12 mouse cellular contexts compared by ENCODE assay signal in the genomic region with DNA sequence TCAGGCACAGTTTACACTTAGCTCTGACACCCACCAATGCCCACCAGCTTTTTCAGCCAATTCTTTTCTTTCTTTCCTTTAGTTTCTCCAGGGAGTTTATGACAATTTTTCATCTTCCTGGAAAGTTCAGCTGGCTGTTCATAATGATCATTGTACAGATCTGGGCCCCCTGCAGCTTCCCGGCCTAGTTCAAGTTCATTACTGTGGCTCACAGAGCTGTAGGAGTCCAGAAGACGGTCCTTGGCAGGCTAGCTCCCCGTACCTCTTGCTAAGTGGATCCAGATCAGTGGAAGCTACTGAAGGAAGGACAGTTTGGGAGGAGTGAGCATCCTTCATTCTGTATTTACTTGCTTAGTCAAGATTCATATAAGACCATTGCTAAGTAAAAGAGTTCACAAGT.
A peak's percentile ranks its signal among the peaks of the same experiment; 100 is the strongest.
DNase-seq lines count a peak whose midpoint lies in the region.
"Had no signal": no experiment of that assay in that cellular context is flagged by ENCODE, and none has a peak within 500 bp of the region (broad histone marks: within the 10 kb centered on the region; RNA-seq: fewer than 3 reads in every experiment).

No protein-coding gene starts in this region.

- peak; percentile 46 for DNase-seq in cerebellum, adult 11-12 months
- no peak for DNase-seq in cerebellum, postnatal 4 days (ENCODE audit: low spot score in 2 of 2)
- DNase-seq in brain, adult 2 months (ENCODE audit: low read depth, low spot score) = peak; percentile 53
- peak; percentile 40 to 64 for DNase-seq in cerebellum, postnatal 25 days
- no peak for DNase-seq in heart, postnatal 25 days (ENCODE audit: low spot score)
- no peak for DNase-seq in adrenal gland, postnatal 10 days
- no peak for DNase-seq in thymus, postnatal 10 days (ENCODE audit: low spot score in 2 of 2)
- DNase-seq: adrenal gland, postnatal 25 days; gastrocnemius, adult 2 months; gastrocnemius, postnatal 25 days; heart, postnatal 36 days; kidney, adult 2 months had no signal

- intact Hi-C loops in heart, postnatal 25 days (cut with DNase I) = no loop called here

Comparison
In these comparisons a context has a peak if more than half of its experiments do, and no peak if none do; other contexts are left out.
1. DNase-seq: peak in cerebellum, adult 11-12 months (single experiment), brain, adult 2 months (single experiment) and cerebellum, postnatal 25 days (2 of 2); none in cerebellum, postnatal 4 days (0 of 2), heart, postnatal 25 days (single experiment), adrenal gland, postnatal 10 days (single experiment) and thymus, postnatal 10 days (0 of 2).